Mouse (Mus musculus) heart, embryonic 11.5 days (tissue): ENCODE results near the gene Hmgcl. TPM values are rescaled to one million over a fixed set of nuclear protein-coding genes. Genes with fewer than 3 reads are reported as not detected.
A peak's percentile ranks its signal among the peaks of the same experiment; 100 is the strongest.

Experiments used
- ATAC-seq: fragments of 200-750 bp; cut with Nextera tagmentation; replicated peaks from 2 replicates; pipeline ENCODE4 v1.8.0; 2017; ENCODE audit warnings: moderate library complexity; ENCODE audit not compliant: insufficient number of reproducible peaks, low FRiP score, low TSS enrichment
- H3K27ac ChIP-seq: fragments of 300-500 bp; sonication (generic); 2 replicates; pipeline ENCODE4 v1.5.1; 2014; ENCODE audit warnings: mild to moderate bottlenecking, low read depth, low read length
- H3K27me3 ChIP-seq: fragments of 300-500 bp; sonication (generic); 2 replicates; pipeline ENCODE4 v1.6.1; 2014; ENCODE audit warnings: mild to moderate bottlenecking, low read length, mixed read lengths; ENCODE audit not compliant: control insufficient read depth, insufficient read depth
- H3K36me3 ChIP-seq: fragments of 300-500 bp; sonication (generic); 2 replicates; pipeline ENCODE4 v1.6.1; 2014; ENCODE audit warnings: mild to moderate bottlenecking, low read length, moderate library complexity, mixed read lengths; ENCODE audit not compliant: control insufficient read depth, insufficient read depth
- H3K4me1 ChIP-seq: fragments of 300-500 bp; sonication (generic); 2 replicates; pipeline ENCODE4 v1.6.1; 2014; ENCODE audit warnings: low read length; ENCODE audit not compliant: control insufficient read depth, insufficient read depth
- H3K4me2 ChIP-seq: fragments of 300-500 bp; sonication (generic); 2 replicates; pipeline ENCODE4 v1.6.1; 2014; ENCODE audit warnings: mild to moderate bottlenecking, moderate library complexity
- H3K4me3 ChIP-seq: fragments of 300-500 bp; sonication (generic); 2 replicates; pipeline ENCODE4 v1.5.1; 2014; ENCODE audit warnings: low read depth, low read length
- H3K9ac ChIP-seq: fragments of 300-500 bp; sonication (generic); 2 replicates; pipeline ENCODE4 v1.6.1; 2014; ENCODE audit warnings: mild to moderate bottlenecking, low read depth, low read length, moderate library complexity
- H3K9me3 ChIP-seq: fragments of 300-500 bp; sonication (generic); replicated peaks from 2 replicates; pipeline ENCODE4 v1.6.1; 2016; ENCODE audit warnings: low read length; ENCODE audit not compliant: control insufficient read depth
- WGBS: fragments of 180-500 bp; shearing (Covaris S2); extraction: QIAGEN DNeasy Blood & Tissue Kit; methylation state at CpG from one replicate; pipeline ENCODE4 v1.1.7; 2014; ENCODE audit not compliant: insufficient replicate concordance; 5-methylcytosine and 5-hydroxymethylcytosine counted together
- polyA plus RNA-seq: library from polyadenylated mRNA; unstranded; fragments of >200 nt; fragmentation: Nextera tagmentation; extraction: Ambion mirVana; gene quantifications from 2 replicates; pipeline ENCODE4 v1.2.1, GENCODE M21; 2014

The Hmgcl gene
- polyA plus RNA-seq, 1 experiment from 2014 or later: 84.0 TPM

- H3K27ac ChIP-seq: no peak overlapping the region; the same call in 1 of the 2 replicates
- H3K36me3 ChIP-seq: peaks cover 10% of the 10 kb centered on the region; the same call in 1 of the 2 replicates
- H3K4me1 ChIP-seq: peaks cover 7% of the 10 kb centered on the region
- H3K4me2 ChIP-seq: no peak overlapping the region
- ATAC-seq: no peak
- WGBS: 36% methylated on average over 4 of the region's 4 CpGs
- H3K9ac ChIP-seq: no peak overlapping the region
- H3K9me3 ChIP-seq: no peaks in the 10 kb centered on the region
- no peak overlapping the region for H3K4me3 ChIP-seq
- H3K27me3 ChIP-seq: no peaks in the 10 kb centered on the region
These were observed 2.9 kb upstream of the Hmgcl start for GRCm38 (mm10) chr4:135943389-135943788.

- Histone ChIP-seq H3K9ac (peak overlapping the region; percentile 87; the same call in 1 of the 2 replicates), H3K27ac (peak overlapping the region; percentile 57; the same call in 1 of the 2 replicates), H3K4me3 (peak overlapping the region; percentile 89), H3K36me3 (peaks cover 4% of the 10 kb centered on the region; the same call in 1 of the 2 replicates), H3K9me3 (no peaks in the 10 kb centered on the region), H3K27me3 (no peaks in the 10 kb centered on the region), H3K4me2 (peak overlapping the region; percentile 90), H3K4me1 (peaks cover 9% of the 10 kb centered on the region)
- 77% methylated on average over 10 of the region's 10 CpGs for WGBS
- ATAC-seq: no peak
These were observed 542 bp upstream of the Hmgcl start for GRCm38 (mm10) chr4:135945706-135946105.

GRCm38 (mm10) chr4:135946659-135947301, 532 bp downstream of the Hmgcl start:
- WGBS: 1% methylated on average over 28 of the region's 28 CpGs
- Histone ChIP-seq H3K4me2 (peak overlapping the region; percentile 90), H3K9ac (peak overlapping the region; percentile 87), H3K27me3 (no peaks in the 10 kb centered on the region), H3K4me1 (peaks cover 9% of the 10 kb centered on the region), H3K27ac (peak overlapping the region; percentile 54), H3K9me3 (no peaks in the 10 kb centered on the region; the same call in 1 of the 2 replicates), H3K36me3 (peaks cover 8% of the 10 kb centered on the region), H3K4me3 (peak overlapping the region; percentile 89)
- 0 out of 2 replicates have a peak, but pooled peaks have one; percentile 5 for ATAC-seq

GRCm38 (mm10) chr4:135948142-135948541, 1.9 kb downstream of the Hmgcl start:
- Histone ChIP-seq H3K4me2 (no peak overlapping the region), H3K4me3 (no peak overlapping the region), H3K27me3 (no peaks in the 10 kb centered on the region), H3K4me1 (peaks cover 9% of the 10 kb centered on the region), H3K9me3 (no peaks in the 10 kb centered on the region; the same call in 1 of the 2 replicates), H3K36me3 (peaks cover 17% of the 10 kb centered on the region), H3K27ac (no peak overlapping the region), H3K9ac (0 out of 2 replicates have a peak overlapping the region, but pooled peaks have one; percentile 5)
- WGBS: 90% methylated on average over 8 of the region's 8 CpGs
- ATAC-seq: no peak

GRCm38 (mm10) chr4:135949475-135949874, 3.2 kb downstream of the Hmgcl start:
- Histone ChIP-seq H3K9ac (no peak overlapping the region), H3K4me2 (no peak overlapping the region), H3K4me3 (no peak overlapping the region), H3K27ac (0 out of 2 replicates have a peak overlapping the region, but pooled peaks have one; percentile 12), H3K4me1 (peaks cover 9% of the 10 kb centered on the region), H3K9me3 (no peaks in the 10 kb centered on the region; the same call in 1 of the 2 replicates), H3K27me3 (no peaks in the 10 kb centered on the region), H3K36me3 (peaks cover 18% of the 10 kb centered on the region)
- 81% methylated on average over 10 of the region's 10 CpGs for WGBS
- ATAC-seq: no peak

GRCm38 (mm10) chr4:135949911-135950310, 3.7 kb downstream of the Hmgcl start:
- no peaks in the 10 kb centered on the region; the same call in 1 of the 2 replicates for H3K9me3 ChIP-seq
- H3K4me1 ChIP-seq: peaks cover 9% of the 10 kb centered on the region
- no peak overlapping the region for H3K4me3 ChIP-seq
- H3K4me2 ChIP-seq: no peak overlapping the region
- H3K36me3 ChIP-seq: peaks cover 18% of the 10 kb centered on the region
- 48% methylated on average over 6 of the region's 6 CpGs for WGBS
- ATAC-seq: 0 out of 2 replicates have a peak, but pooled peaks have one; percentile 33
- no peak overlapping the region for H3K9ac ChIP-seq
- 0 out of 2 replicates have a peak overlapping the region, but pooled peaks have one; percentile 29 for H3K27ac ChIP-seq
- H3K27me3 ChIP-seq: no peaks in the 10 kb centered on the region

- Histone ChIP-seq H3K27me3 (no peaks in the 10 kb centered on the region), H3K4me1 (peaks cover 9% of the 10 kb centered on the region), H3K9me3 (no peaks in the 10 kb centered on the region; the same call in 1 of the 2 replicates), H3K36me3 (peaks cover 18% of the 10 kb centered on the region), H3K4me2 (no peak overlapping the region), H3K27ac (0 out of 2 replicates have a peak overlapping the region, but pooled peaks have one; percentile 29), H3K4me3 (no peak overlapping the region), H3K9ac (no peak overlapping the region)
- no peak for ATAC-seq
- 78% methylated on average over 6 of the region's 6 CpGs for WGBS
These were observed 4.1 kb downstream of the Hmgcl start for GRCm38 (mm10) chr4:135950365-135950764.

- Histone ChIP-seq H3K4me1 (peaks cover 5% of the 10 kb centered on the region; the same call in 1 of the 2 replicates), H3K4me3 (no peak overlapping the region), H3K27me3 (no peaks in the 10 kb centered on the region), H3K9ac (no peak overlapping the region), H3K4me2 (no peak overlapping the region), H3K9me3 (no peaks in the 10 kb centered on the region; the same call in 1 of the 2 replicates), H3K27ac (no peak overlapping the region), H3K36me3 (peaks cover 21% of the 10 kb centered on the region)
- WGBS: 92% methylated on average over 3 of the region's 3 CpGs
- no peak for ATAC-seq
These were observed 5.3 kb downstream of the Hmgcl start for GRCm38 (mm10) chr4:135951505-135951904.
